Mouse (Mus musculus) testis, adult 2 months (tissue): Measurements from ENCODE around the gene Fam234b.

Experiments
- CTCF ChIP-seq: fragments of 200-500 bp; IDR thresholded peaks from 2 replicates; pipeline ENCODE4 v1.5.1; 2012; ENCODE audit warnings: low read depth, mild to moderate bottlenecking, inconsistent platforms, low read length, moderate library complexity; ENCODE audit not compliant: control insufficient read depth, insufficient read depth, insufficient replicate concordance
- POLR2A ChIP-seq: fragments of 200-500 bp; IDR thresholded peaks from 2 replicates; pipeline ENCODE4 v1.6.1; 2012; ENCODE audit warnings: low read depth, mild to moderate bottlenecking, inconsistent platforms, low read length, moderate library complexity; ENCODE audit not compliant: control insufficient read depth

DNA sequence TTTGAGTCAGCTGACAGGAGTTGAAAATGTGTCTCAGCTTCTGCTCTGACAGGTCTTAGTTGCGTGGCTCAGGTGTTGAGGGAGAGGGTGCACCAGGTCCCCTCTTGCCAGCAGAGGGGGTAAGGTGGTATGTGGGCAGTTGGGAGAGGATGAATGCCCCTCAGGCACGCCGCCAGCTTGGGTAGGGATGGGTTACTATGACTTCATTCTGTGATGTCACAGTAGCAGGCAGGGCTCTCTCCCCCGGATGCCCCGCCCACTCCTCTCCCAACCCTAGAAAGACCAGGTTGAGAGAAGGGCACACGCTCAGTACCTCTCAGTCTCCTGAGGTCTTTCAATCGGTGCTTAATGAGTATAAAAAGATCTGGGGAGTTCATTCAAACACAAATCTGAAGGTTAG is 56.4 kb downstream of the Fam234b start, which contains the start of gene Gsg1:
- TF ChIP-seq CTCF = no peak
- TF ChIP-seq POLR2A = peak; percentile 97; the same call in 1 of the 2 replicates
